Mouse (Mus musculus): ENCODE data around the gene Hunk. TPM values are rescaled to one million over a fixed set of nuclear protein-coding genes. Genes with fewer than 3 reads are reported as not detected.

Gene Hunk
- polyA plus RNA-seq, 1 experiment, result 5.7 TPM

GRCm38 (mm10) chr16:90405195-90405594, 19.4 kb downstream of the Hunk start:
- Histone ChIP-seq H3K27me3 (ENCODE audit: control insufficient read depth, insufficient read depth, low read length) (no peaks in the 10 kb centered on the region), H3K4me3 (ENCODE audit: control insufficient read depth, low read depth, low read length) (no peak overlapping the region), H3K36me3 (ENCODE audit: control insufficient read depth, insufficient read depth, low read length) (no peaks in the 10 kb centered on the region), H3K4me1 (ENCODE audit: control insufficient read depth, insufficient read depth, low read length) (no peaks in the 10 kb centered on the region), H3K27ac (ENCODE audit: control insufficient read depth, insufficient read depth, low read depth, low read length) (no peak overlapping the region)
- no peak for TF ChIP-seq POLR2A (IDR thresholded peaks at IDR 0.05; ENCODE audit: control insufficient read depth, low read depth, low read length)
- no peak for TF ChIP-seq CTCF (IDR thresholded peaks at IDR 0.05; ENCODE audit: control insufficient read depth, insufficient read depth, insufficient replicate concordance, low read depth, low read length)

GRCm38 (mm10) chr16:90405599-90405998, 19.8 kb downstream of the Hunk start:
- H3K36me3 ChIP-seq (ENCODE audit: control insufficient read depth, insufficient read depth, low read length), result no peaks in the 10 kb centered on the region
- no peak overlapping the region for H3K27ac ChIP-seq (ENCODE audit: control insufficient read depth, insufficient read depth, low read depth, low read length)

GRCm38 (mm10) chr16:90407541-90408289, 21.9 kb downstream of the Hunk start:
- no peak overlapping the region for H3K4me3 ChIP-seq (ENCODE audit: control insufficient read depth, low read depth, low read length)
- TF ChIP-seq CTCF (IDR thresholded peaks at IDR 0.05; ENCODE audit: control insufficient read depth, insufficient read depth, insufficient replicate concordance, low read depth, low read length) (no peak), POLR2A (IDR thresholded peaks at IDR 0.05; ENCODE audit: control insufficient read depth, low read depth, low read length) (no peak)
- no peaks in the 10 kb centered on the region for H3K36me3 ChIP-seq (ENCODE audit: control insufficient read depth, insufficient read depth, low read length)
- H3K27ac ChIP-seq (ENCODE audit: control insufficient read depth, insufficient read depth, low read depth, low read length), result no peak overlapping the region
- no peaks in the 10 kb centered on the region for H3K27me3 ChIP-seq (ENCODE audit: control insufficient read depth, insufficient read depth, low read length)
- no peaks in the 10 kb centered on the region for H3K4me1 ChIP-seq (ENCODE audit: control insufficient read depth, insufficient read depth, low read length)

More at GRCm38 (mm10) chr16:90405599-90405998, 19.8 kb downstream of the Hunk start:
- TF ChIP-seq POLR2A (IDR thresholded peaks at IDR 0.05; ENCODE audit: control insufficient read depth, low read depth, low read length) (no peak), CTCF (IDR thresholded peaks at IDR 0.05; ENCODE audit: control insufficient read depth, insufficient read depth, insufficient replicate concordance, low read depth, low read length) (no peak)
- H3K4me1 ChIP-seq (ENCODE audit: control insufficient read depth, insufficient read depth, low read length), result no peaks in the 10 kb centered on the region
- no peaks in the 10 kb centered on the region for H3K27me3 ChIP-seq (ENCODE audit: control insufficient read depth, insufficient read depth, low read length)
- H3K4me3 ChIP-seq (ENCODE audit: control insufficient read depth, low read depth, low read length), result no peak overlapping the region

GRCm38 (mm10) chr16:90412096-90413082, 26.6 kb downstream of the Hunk start:
- H3K36me3 ChIP-seq (ENCODE audit: control insufficient read depth, insufficient read depth, low read length), result no peaks in the 10 kb centered on the region
- H3K4me1 ChIP-seq (ENCODE audit: control insufficient read depth, insufficient read depth, low read length), result no peaks in the 10 kb centered on the region

GRCm38 (mm10) chr16:90416621-90417020, 30.8 kb downstream of the Hunk start:
- no peak for TF ChIP-seq POLR2A (IDR thresholded peaks at IDR 0.05; ENCODE audit: control insufficient read depth, low read depth, low read length)
- TF ChIP-seq CTCF (IDR thresholded peaks at IDR 0.05; ENCODE audit: control insufficient read depth, insufficient read depth, insufficient replicate concordance, low read depth, low read length), result no peak
- H3K27ac ChIP-seq (ENCODE audit: control insufficient read depth, insufficient read depth, low read depth, low read length), result no peak overlapping the region
- H3K4me1 ChIP-seq (ENCODE audit: control insufficient read depth, insufficient read depth, low read length), result no peaks in the 10 kb centered on the region
- H3K4me3 ChIP-seq (ENCODE audit: control insufficient read depth, low read depth, low read length), result no peak overlapping the region
- no peaks in the 10 kb centered on the region for H3K27me3 ChIP-seq (ENCODE audit: control insufficient read depth, insufficient read depth, low read length)
- no peaks in the 10 kb centered on the region for H3K36me3 ChIP-seq (ENCODE audit: control insufficient read depth, insufficient read depth, low read length)

More at GRCm38 (mm10) chr16:90412096-90413082, 26.6 kb downstream of the Hunk start:
- TF ChIP-seq POLR2A (IDR thresholded peaks at IDR 0.05; ENCODE audit: control insufficient read depth, low read depth, low read length), result no peak
- Histone ChIP-seq H3K27ac (ENCODE audit: control insufficient read depth, insufficient read depth, low read depth, low read length) (no peak overlapping the region), H3K27me3 (ENCODE audit: control insufficient read depth, insufficient read depth, low read length) (no peaks in the 10 kb centered on the region), H3K4me3 (ENCODE audit: control insufficient read depth, low read depth, low read length) (no peak overlapping the region)

GRCm38 (mm10) chr16:90418661-90419060, 32.8 kb downstream of the Hunk start:
- no peak overlapping the region for H3K4me3 ChIP-seq (ENCODE audit: control insufficient read depth, low read depth, low read length)
- no peak for TF ChIP-seq CTCF (IDR thresholded peaks at IDR 0.05; ENCODE audit: control insufficient read depth, insufficient read depth, insufficient replicate concordance, low read depth, low read length)
- no peak for TF ChIP-seq POLR2A (IDR thresholded peaks at IDR 0.05; ENCODE audit: control insufficient read depth, low read depth, low read length)
- no peak overlapping the region for H3K27ac ChIP-seq (ENCODE audit: control insufficient read depth, insufficient read depth, low read depth, low read length)
- no peaks in the 10 kb centered on the region for H3K4me1 ChIP-seq (ENCODE audit: control insufficient read depth, insufficient read depth, low read length)
- no peaks in the 10 kb centered on the region for H3K27me3 ChIP-seq (ENCODE audit: control insufficient read depth, insufficient read depth, low read length)
- H3K36me3 ChIP-seq (ENCODE audit: control insufficient read depth, insufficient read depth, low read length), result no peaks in the 10 kb centered on the region

- no peaks in the 10 kb centered on the region for H3K36me3 ChIP-seq (ENCODE audit: control insufficient read depth, insufficient read depth, low read length)
- no peaks in the 10 kb centered on the region for H3K27me3 ChIP-seq (ENCODE audit: control insufficient read depth, insufficient read depth, low read length)
- H3K4me3 ChIP-seq (ENCODE audit: control insufficient read depth, low read depth, low read length), result no peak overlapping the region
- H3K4me1 ChIP-seq (ENCODE audit: control insufficient read depth, insufficient read depth, low read length), result no peaks in the 10 kb centered on the region
- TF ChIP-seq CTCF (IDR thresholded peaks at IDR 0.05; ENCODE audit: control insufficient read depth, insufficient read depth, insufficient replicate concordance, low read depth, low read length) (no peak), POLR2A (IDR thresholded peaks at IDR 0.05; ENCODE audit: control insufficient read depth, low read depth, low read length) (no peak)
- no peak overlapping the region for H3K27ac ChIP-seq (ENCODE audit: control insufficient read depth, insufficient read depth, low read depth, low read length)
Observed at GRCm38 (mm10) chr16:90421145-90421544, 35.3 kb downstream of the Hunk start.
